Mouse (Mus musculus) testis, adult 2 months (tissue): ENCODE results near the gene 2810408A11Rik.

Source experiments
- CTCF ChIP-seq: fragments of 200-500 bp; IDR thresholded peaks from 2 replicates; pipeline ENCODE4 v1.5.1; 2012; ENCODE audit warnings: low read depth, mild to moderate bottlenecking, inconsistent platforms, low read length, moderate library complexity; ENCODE audit not compliant: control insufficient read depth, insufficient read depth, insufficient replicate concordance
- POLR2A ChIP-seq: fragments of 200-500 bp; IDR thresholded peaks from 2 replicates; pipeline ENCODE4 v1.6.1; 2012; ENCODE audit warnings: low read depth, mild to moderate bottlenecking, inconsistent platforms, low read length, moderate library complexity; ENCODE audit not compliant: control insufficient read depth

- TF ChIP-seq POLR2A (no peak), CTCF (no peak)
Observed at GRCm38 (mm10) chr11:69883527-69884151, 17.1 kb downstream of the 2810408A11Rik start.
